Mouse (Mus musculus): Measurements from ENCODE around the gene Twist1. TPM values are rescaled to one million over a fixed set of nuclear protein-coding genes. Genes with fewer than 3 reads are reported as not detected.

The Twist1 gene
- polyA plus RNA-seq, 1 experiment from 2014 or later: 64.8 TPM

GRCm38 (mm10) chr12:33966490-33967415 lies 9.3 kb downstream of the Twist1 start:
- H3K9ac ChIP-seq (replicated peaks): peak overlapping the region; percentile 55
- peak; percentile 52 for ATAC-seq (ENCODE audit: insufficient number of reproducible peaks, insufficient read depth, low FRiP score, low TSS enrichment, low read depth)
- peak overlapping the region; percentile 40 for H3K4me3 ChIP-seq (replicated peaks)
- H3K9me3 ChIP-seq: no peaks in the 10 kb centered on the region
- peak overlapping the region; percentile 78 for H3K4me2 ChIP-seq
- peak overlapping the region; percentile 96 for H3K27ac ChIP-seq
- 1% methylated on average over 35 of the region's 35 CpGs for WGBS
- peaks cover 71% of the 10 kb centered on the region for H3K4me1 ChIP-seq (replicated peaks)
- H3K36me3 ChIP-seq: no peaks in the 10 kb centered on the region
- peaks cover 11% of the 10 kb centered on the region; the same call in 1 of the 2 replicates for H3K27me3 ChIP-seq

- Histone ChIP-seq H3K4me3 (replicated peaks) (peak overlapping the region; percentile 40), H3K36me3 (no peaks in the 10 kb centered on the region), H3K27me3 (peaks cover 7% of the 10 kb centered on the region; the same call in 1 of the 2 replicates), H3K4me2 (peak overlapping the region; percentile 78), H3K9me3 (no peaks in the 10 kb centered on the region), H3K4me1 (replicated peaks) (peaks cover 63% of the 10 kb centered on the region), H3K27ac (peak overlapping the region; percentile 96), H3K9ac (replicated peaks) (peak overlapping the region; percentile 55)
- under 1% methylated on average over 21 of the region's 21 CpGs for WGBS
- peak; percentile 52 for ATAC-seq (ENCODE audit: insufficient number of reproducible peaks, insufficient read depth, low FRiP score, low TSS enrichment, low read depth)
Observed at GRCm38 (mm10) chr12:33967514-33967913, 10.0 kb downstream of the Twist1 start.

GRCm38 (mm10) chr12:33968041-33968897 lies 10.8 kb downstream of the Twist1 start:
- H3K9me3 ChIP-seq: no peaks in the 10 kb centered on the region
- H3K9ac ChIP-seq (replicated peaks): peak overlapping the region; percentile 55
- peaks cover 7% of the 10 kb centered on the region; the same call in 1 of the 2 replicates for H3K27me3 ChIP-seq
- peak overlapping the region; percentile 96 for H3K27ac ChIP-seq
- under 1% methylated on average over 37 of the region's 37 CpGs for WGBS
- peak overlapping the region; percentile 40 for H3K4me3 ChIP-seq (replicated peaks)
- H3K4me1 ChIP-seq (replicated peaks): peaks cover 56% of the 10 kb centered on the region
- ATAC-seq (ENCODE audit: insufficient number of reproducible peaks, insufficient read depth, low FRiP score, low TSS enrichment, low read depth): no peak
- peak overlapping the region; percentile 78 for H3K4me2 ChIP-seq
- no peaks in the 10 kb centered on the region for H3K36me3 ChIP-seq

- ATAC-seq (ENCODE audit: insufficient number of reproducible peaks, insufficient read depth, low FRiP score, low TSS enrichment, low read depth): no peak
- H3K27me3 ChIP-seq: peaks cover 7% of the 10 kb centered on the region; the same call in 1 of the 2 replicates
- WGBS: 27% methylated on average over 4 of the region's 4 CpGs
Observed at GRCm38 (mm10) chr12:33968898-33969178, 11.4 kb downstream of the Twist1 start.

GRCm38 (mm10) chr12:33980159-33980558 lies 22.7 kb downstream of the Twist1 start:
- ATAC-seq (ENCODE audit: insufficient number of reproducible peaks, insufficient read depth, low FRiP score, low TSS enrichment, low read depth): no peak
- Histone ChIP-seq H3K4me1 (replicated peaks) (peaks cover 8% of the 10 kb centered on the region; the same call in 1 of the 2 replicates), H3K4me3 (replicated peaks) (no peak overlapping the region), H3K9me3 (no peaks in the 10 kb centered on the region), H3K27me3 (no peaks in the 10 kb centered on the region), H3K27ac (no peak overlapping the region), H3K36me3 (no peaks in the 10 kb centered on the region), H3K4me2 (no peak overlapping the region), H3K9ac (replicated peaks) (no peak overlapping the region)
- 69% methylated on average over 4 of the region's 4 CpGs for WGBS

More at GRCm38 (mm10) chr12:33968898-33969178, 11.4 kb downstream of the Twist1 start:
- H3K27ac ChIP-seq: 0 out of 2 replicates have a peak overlapping the region, but pooled peaks have one; percentile 96
- peak overlapping the region; percentile 78 for H3K4me2 ChIP-seq
- peaks cover 50% of the 10 kb centered on the region for H3K4me1 ChIP-seq (replicated peaks)
- no peaks in the 10 kb centered on the region for H3K9me3 ChIP-seq
- peak overlapping the region; percentile 55; the same call in 1 of the 2 replicates for H3K9ac ChIP-seq (replicated peaks)
- no peaks in the 10 kb centered on the region for H3K36me3 ChIP-seq
- peak overlapping the region; percentile 40 for H3K4me3 ChIP-seq (replicated peaks)

- H3K9ac ChIP-seq (replicated peaks): no peak overlapping the region
- no peak for ATAC-seq (ENCODE audit: insufficient number of reproducible peaks, insufficient read depth, low FRiP score, low TSS enrichment, low read depth)
- 19% methylated on average over 7 of the region's 7 CpGs for WGBS
- no peaks in the 10 kb centered on the region for H3K27me3 ChIP-seq
- no peak overlapping the region for H3K4me2 ChIP-seq
- H3K9me3 ChIP-seq: no peaks in the 10 kb centered on the region
- H3K4me3 ChIP-seq (replicated peaks): no peak overlapping the region
- H3K4me1 ChIP-seq (replicated peaks): peaks cover 8% of the 10 kb centered on the region; the same call in 1 of the 2 replicates
- H3K27ac ChIP-seq: no peak overlapping the region
- H3K36me3 ChIP-seq: no peaks in the 10 kb centered on the region
Observed at GRCm38 (mm10) chr12:33981433-33981832, 24.0 kb downstream of the Twist1 start.

GRCm38 (mm10) chr12:33993127-33993526 lies 35.7 kb downstream of the Twist1 start:
- Histone ChIP-seq H3K4me2 (no peak overlapping the region), H3K27ac (no peak overlapping the region), H3K27me3 (no peaks in the 10 kb centered on the region), H3K4me3 (replicated peaks) (no peak overlapping the region), H3K36me3 (no peaks in the 10 kb centered on the region), H3K9ac (replicated peaks) (no peak overlapping the region), H3K4me1 (replicated peaks) (no peaks in the 10 kb centered on the region), H3K9me3 (no peaks in the 10 kb centered on the region)
- ATAC-seq (ENCODE audit: insufficient number of reproducible peaks, insufficient read depth, low FRiP score, low TSS enrichment, low read depth): no peak
- WGBS: 85% methylated on average over 3 of the region's 3 CpGs

Other genes with a start within 250 kb of the Twist1 start
- gene Ferd3l, start 29.2 kb upstream of the Twist1 start, polyA plus RNA-seq (2016; fragmentation: Nextera tagmentation; extraction: Ambion mirVana): not detected in 2 replicates

All from limb, embryonic 12.5 days (tissue).